Mouse (Mus musculus) megakaryocyte, embryonic 14.5 days (primary cell): ENCODE measurements at regions not wholly inside any gene's neighbourhood (a gene's known extent, or its start where the extent isn't known, plus 50 kb on each side); places are given as distances from the start of the nearest gene placed in this dataset.

Experiments
- H3K27me3 ChIP-seq: replicated peaks from 2 replicates; pipeline ENCODE3; 2012; ENCODE audit warnings: inconsistent platforms
- H3K36me3 ChIP-seq: replicated peaks from 2 replicates; pipeline ENCODE3; 2012; ENCODE audit warnings: low read length, inconsistent platforms, mixed read lengths
- H3K4me1 ChIP-seq: 2 replicates; pipeline ENCODE4 v1.6.1; 2012; ENCODE audit warnings: inconsistent platforms
- H3K4me3 ChIP-seq: replicated peaks from 2 replicates; pipeline ENCODE3; 2012; ENCODE audit warnings: moderate library complexity, mild to moderate bottlenecking, inconsistent platforms
- H3K9me3 ChIP-seq: 2 replicates; pipeline ENCODE4 v1.6.1; 2012; ENCODE audit warnings: inconsistent platforms
- FLI1 ChIP-seq: IDR thresholded peaks from 2 replicates; pipeline ENCODE4 v1.6.1; 2012; ENCODE audit warnings: low read length, inconsistent platforms, mixed read lengths
- GATA1 ChIP-seq: IDR thresholded peaks from 3 replicates; pipeline ENCODE4 v1.6.1; 2012; ENCODE audit warnings: mixed read lengths, low read length, inconsistent platforms, borderline replicate concordance

DNA sequence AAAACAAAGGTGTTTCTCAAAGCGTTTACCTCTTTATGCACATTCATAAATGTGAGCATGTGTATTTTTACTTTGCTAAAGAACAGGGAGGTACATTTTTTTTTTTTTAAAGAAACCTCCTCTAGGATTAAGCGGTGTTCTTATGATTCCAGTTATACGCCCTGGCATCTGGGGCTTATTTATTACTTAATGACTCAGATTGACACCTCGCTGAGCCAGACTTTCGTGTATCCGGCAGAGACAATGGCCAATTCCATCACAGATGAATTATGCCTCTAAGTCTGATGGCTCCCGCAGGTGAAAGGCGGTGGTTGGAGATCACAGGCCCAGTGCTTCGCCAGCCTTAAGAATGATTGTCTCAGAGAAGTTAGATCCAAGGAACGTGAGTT, 259.5 kb upstream of the Slc30a5 start:
- H3K4me1 ChIP-seq: no peaks in the 10 kb centered on the region
- peaks cover 13% of the 10 kb centered on the region for H3K9me3 ChIP-seq
- no peaks in the 10 kb centered on the region for H3K27me3 ChIP-seq
- H3K36me3 ChIP-seq: no peaks in the 10 kb centered on the region
- no peak for TF ChIP-seq FLI1
- H3K4me3 ChIP-seq: no peak overlapping the region

GRCm38 (mm10) chr13:101092033-101092742, 259.0 kb upstream of the Slc30a5 start:
- TF ChIP-seq FLI1: no peak
- TF ChIP-seq GATA1: no peak
- Histone ChIP-seq H3K36me3 (no peaks in the 10 kb centered on the region), H3K9me3 (peaks cover 13% of the 10 kb centered on the region), H3K4me1 (no peaks in the 10 kb centered on the region), H3K27me3 (no peaks in the 10 kb centered on the region), H3K4me3 (no peak overlapping the region)

- H3K4me3 ChIP-seq: no peak overlapping the region
- no peaks in the 10 kb centered on the region for H3K9me3 ChIP-seq
- no peaks in the 10 kb centered on the region for H3K27me3 ChIP-seq
- H3K4me1 ChIP-seq: no peaks in the 10 kb centered on the region
- TF ChIP-seq GATA1: no peak
- no peak for TF ChIP-seq FLI1
- no peaks in the 10 kb centered on the region for H3K36me3 ChIP-seq
Observed at GRCm38 (mm10) chr13:101085182-101085581, 252.0 kb upstream of the Slc30a5 start.

DNA sequence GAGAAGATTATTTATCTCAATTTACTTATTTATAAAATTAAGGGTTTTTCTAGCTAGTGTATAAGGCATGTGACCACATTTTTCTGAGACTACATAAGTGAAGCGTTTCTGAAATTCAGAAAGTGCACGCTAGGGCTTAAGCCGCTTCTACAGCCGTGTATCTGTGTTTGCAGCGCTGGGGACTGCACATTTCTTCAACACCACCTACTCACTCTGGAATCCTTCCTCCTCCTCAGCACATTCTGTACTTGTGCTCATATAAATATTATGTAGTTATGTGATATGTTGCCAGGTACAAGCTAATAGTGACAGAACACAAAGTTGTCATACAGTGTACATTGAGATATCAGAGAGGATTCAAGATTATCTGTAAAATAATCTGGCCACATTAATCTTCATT, 251.0 kb upstream of the Slc30a5 start:
- no peak for TF ChIP-seq GATA1
- no peak for TF ChIP-seq FLI1
- Histone ChIP-seq H3K4me1 (no peaks in the 10 kb centered on the region), H3K36me3 (no peaks in the 10 kb centered on the region), H3K9me3 (no peaks in the 10 kb centered on the region), H3K27me3 (no peaks in the 10 kb centered on the region), H3K4me3 (no peak overlapping the region)

GRCm38 (mm10) chr13:101083416-101083815, 250.2 kb upstream of the Slc30a5 start:
- Histone ChIP-seq H3K36me3 (no peaks in the 10 kb centered on the region), H3K9me3 (no peaks in the 10 kb centered on the region), H3K4me1 (no peaks in the 10 kb centered on the region), H3K27me3 (no peaks in the 10 kb centered on the region), H3K4me3 (no peak overlapping the region)
- no peak for TF ChIP-seq GATA1
- TF ChIP-seq FLI1: no peak

- Histone ChIP-seq H3K36me3 (no peaks in the 10 kb centered on the region), H3K9me3 (no peaks in the 10 kb centered on the region), H3K27me3 (no peaks in the 10 kb centered on the region), H3K4me3 (no peak overlapping the region), H3K4me1 (no peaks in the 10 kb centered on the region)
- TF ChIP-seq GATA1 (no peak), FLI1 (no peak)
Observed at GRCm38 (mm10) chr13:101068489-101068888, 235.3 kb upstream of the Slc30a5 start.

DNA sequence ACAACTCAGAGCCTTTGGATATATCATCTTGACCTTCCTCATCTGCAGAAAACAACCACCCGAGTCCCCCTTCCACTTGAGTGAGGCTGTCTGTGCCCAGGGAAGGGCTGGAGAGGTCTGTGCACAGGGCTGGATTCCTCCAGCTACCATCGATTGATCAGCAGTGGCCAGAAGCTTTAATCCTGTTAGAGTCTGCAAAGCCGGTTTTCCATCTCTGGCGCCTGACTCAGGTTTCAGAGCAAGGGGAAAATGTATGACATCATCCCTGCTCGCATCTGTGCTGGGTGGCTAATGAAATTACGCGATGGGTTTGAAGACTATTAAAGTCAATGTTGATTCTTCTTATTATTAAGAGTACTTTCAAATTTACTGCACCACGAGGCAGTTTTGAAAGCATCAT, 229.4 kb upstream of the Slc30a5 start:
- H3K9me3 ChIP-seq: no peaks in the 10 kb centered on the region
- H3K27me3 ChIP-seq: no peaks in the 10 kb centered on the region
- no peaks in the 10 kb centered on the region for H3K36me3 ChIP-seq
- TF ChIP-seq GATA1 (no peak), FLI1 (no peak)
- H3K4me3 ChIP-seq: no peak overlapping the region
- no peaks in the 10 kb centered on the region for H3K4me1 ChIP-seq

DNA sequence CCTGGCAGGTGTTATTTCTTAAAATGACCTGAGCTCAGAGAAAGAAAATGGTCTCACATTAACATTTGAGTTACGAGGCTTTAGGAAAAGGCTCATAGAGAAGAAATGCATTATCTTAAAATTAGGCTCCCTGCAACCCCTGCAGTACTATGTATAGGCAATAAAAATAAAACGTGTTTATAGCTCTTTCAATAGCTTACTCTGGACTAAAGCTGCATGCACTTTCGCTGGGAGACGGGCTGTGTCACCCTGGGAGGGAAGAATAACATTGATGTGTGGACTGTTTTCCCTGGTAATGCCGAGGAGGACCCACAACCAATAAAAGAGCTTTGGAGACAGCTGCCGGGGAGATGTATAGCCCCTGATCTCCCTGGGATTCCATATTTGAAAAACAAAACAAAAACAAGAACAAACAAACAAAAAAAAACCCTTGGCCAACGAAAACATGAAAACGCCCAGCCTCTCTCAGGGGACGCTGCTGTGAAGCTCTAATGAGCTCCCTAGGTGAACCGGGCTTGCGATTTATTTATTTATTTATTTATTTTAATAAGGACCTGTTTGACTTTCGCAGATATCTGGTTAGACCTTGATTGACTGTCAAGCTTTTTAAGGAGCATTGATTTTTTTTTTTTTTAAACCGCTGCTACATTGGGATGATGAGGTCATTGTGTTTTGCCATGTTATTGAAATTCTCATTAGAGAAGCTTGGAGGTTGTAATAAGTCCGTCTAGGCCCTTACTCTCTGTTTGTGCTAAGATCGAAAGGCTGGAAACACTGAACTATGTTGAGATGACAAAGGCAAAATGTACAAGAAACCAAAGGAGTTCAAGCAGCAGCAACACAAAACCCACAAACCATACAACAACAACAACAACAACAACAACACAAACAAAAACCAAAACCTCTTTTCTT, 228.3 kb upstream of the Slc30a5 start:
- TF ChIP-seq FLI1 (no peak), GATA1 (no peak)
- no peaks in the 10 kb centered on the region for H3K9me3 ChIP-seq
- no peaks in the 10 kb centered on the region for H3K27me3 ChIP-seq
- H3K4me1 ChIP-seq: no peaks in the 10 kb centered on the region
- H3K36me3 ChIP-seq: no peaks in the 10 kb centered on the region
- no peak overlapping the region for H3K4me3 ChIP-seq

- TF ChIP-seq FLI1: no peak
- TF ChIP-seq GATA1: no peak
- Histone ChIP-seq H3K27me3 (no peaks in the 10 kb centered on the region), H3K4me1 (no peaks in the 10 kb centered on the region), H3K9me3 (peaks cover 1% of the 10 kb centered on the region; the same call in 1 of the 2 replicates), H3K4me3 (no peak overlapping the region), H3K36me3 (no peaks in the 10 kb centered on the region)
Observed at GRCm38 (mm10) chr13:101049511-101049910, 216.3 kb upstream of the Slc30a5 start.

GRCm38 (mm10) chr13:101032594-101032993, 199.4 kb upstream of the Slc30a5 start:
- no peaks in the 10 kb centered on the region for H3K36me3 ChIP-seq
- H3K9me3 ChIP-seq: no peaks in the 10 kb centered on the region
- TF ChIP-seq FLI1 (no peak), GATA1 (no peak)

More at GRCm38 (mm10) chr13:101032594-101032993, 199.4 kb upstream of the Slc30a5 start:
- H3K27me3 ChIP-seq: peaks cover 7% of the 10 kb centered on the region
- H3K4me3 ChIP-seq: no peak overlapping the region
- H3K4me1 ChIP-seq: no peaks in the 10 kb centered on the region
